Mouse (Mus musculus) liver, adult 2 months (tissue): Measurements from ENCODE around the gene Syn3.

Experiments used
- CTCF ChIP-seq: fragments of 200-500 bp; IDR thresholded peaks from 2 replicates; pipeline ENCODE4 v1.5.1; 2011; ENCODE audit warnings: low read depth, low read length, control low read depth
- POLR2A ChIP-seq: fragments of 200-500 bp; IDR thresholded peaks from 2 replicates; pipeline ENCODE4 v1.6.1; 2011; ENCODE audit warnings: low read length, control low read depth; ENCODE audit not compliant: insufficient read depth; ENCODE audit errors: extremely low read depth

DNA sequence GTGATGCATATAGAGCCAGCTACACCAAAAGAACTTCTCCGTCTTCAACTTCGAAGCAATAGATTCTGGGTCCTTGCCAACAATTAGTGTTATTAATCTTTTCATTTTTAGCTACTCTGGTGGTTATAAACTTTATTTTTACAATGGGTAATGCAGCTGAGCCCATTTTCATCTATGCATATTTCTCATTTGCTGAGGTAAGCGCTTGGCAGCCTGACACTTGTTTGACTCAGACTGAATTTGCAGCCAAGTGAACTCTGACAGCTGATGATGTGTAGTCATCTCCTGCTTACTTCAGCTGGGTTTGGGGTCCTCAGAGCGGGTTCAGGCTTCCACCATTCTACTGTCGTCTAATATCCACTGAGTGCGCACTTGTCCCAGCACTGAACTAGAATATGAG, 369.6 kb downstream of the Syn3 start:
- TF ChIP-seq CTCF (no peak), POLR2A (no peak)
